Mouse (Mus musculus) monocyte, adult 5-6 weeks (primary cell): ENCODE measurements around the gene Zfp715. TPM values are rescaled to one million over a fixed set of nuclear protein-coding genes. Genes with fewer than 3 reads are reported as not detected.
"Not testable (repeated sequence)": the region's sequence is repeated elsewhere in the genome, so short reads cannot be mapped to it uniquely, and the experiment has no call there.

ENCODE experiments used
- ATAC-seq: fragments of 153-309, 156-312 bp; replicated peaks from 2 replicates; pipeline ENCODE4 v1.8.0; 2017; ENCODE audit warnings: mild to moderate bottlenecking; ENCODE audit not compliant: low TSS enrichment, insufficient number of reproducible peaks, severe bottlenecking, poor library complexity, low FRiP score
- total RNA-seq: library from RNA; stranded (forward); fragments of 200-1000, 200-491, 200-594 nt; gene quantifications from 3 replicates; pipeline ENCODE4 v1.2.3, GENCODE M21; 2017

Zfp715 gene
- total RNA-seq, 1 experiment from 2014 or later = 30.9 TPM

DNA sequence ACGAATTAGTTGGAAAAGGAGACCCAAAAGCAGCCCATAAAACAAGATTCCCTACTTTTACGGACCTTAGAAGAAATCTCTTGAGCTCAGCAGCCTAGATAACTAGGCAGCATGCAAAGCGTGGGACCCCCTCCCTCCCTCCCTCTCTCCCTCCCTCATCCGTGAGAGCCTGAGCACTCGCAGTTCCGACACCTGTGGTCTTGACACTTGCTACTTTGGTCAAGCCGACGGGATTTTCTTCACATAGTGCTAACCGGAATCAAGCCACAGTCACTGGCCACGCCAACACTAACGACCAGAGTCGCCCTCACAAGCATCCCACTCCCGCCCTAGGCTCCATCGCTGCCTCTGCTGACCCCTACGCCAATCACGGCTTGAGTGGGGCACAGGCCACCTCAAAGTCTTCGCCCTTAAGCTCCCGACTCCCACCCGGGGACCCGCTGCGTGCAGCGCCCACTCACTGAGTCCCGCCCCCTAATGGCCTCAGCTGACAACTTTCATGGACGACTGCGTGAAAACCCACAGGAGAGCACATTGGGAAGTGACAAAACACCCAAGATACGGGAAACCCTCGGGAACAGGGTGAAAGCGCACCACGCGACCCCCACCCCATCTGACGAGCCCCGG is 595 bp downstream of the Zfp715 start:
- 0 out of 2 replicates have a peak, but pooled peaks have one; percentile 10 for ATAC-seq

DNA sequence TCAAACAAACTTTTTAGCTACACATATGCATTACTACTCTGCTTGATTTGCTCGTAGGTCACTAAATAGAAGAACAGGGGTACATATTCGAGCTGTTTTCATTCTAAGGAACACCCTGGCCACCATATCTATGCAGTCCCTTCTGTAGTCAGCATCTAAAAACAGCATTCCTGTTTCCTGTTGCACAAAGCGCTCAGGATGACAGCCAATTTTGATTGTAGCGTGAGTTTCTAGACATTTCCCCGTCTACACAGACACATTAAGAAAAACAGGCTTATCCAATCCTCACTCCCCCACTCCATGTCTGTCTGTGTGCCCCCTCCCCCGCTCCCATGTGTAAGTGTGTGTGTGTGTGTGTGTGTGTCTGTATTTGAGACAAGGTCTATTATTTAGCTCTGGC is 1.5 kb downstream of the Zfp715 start:
- ATAC-seq = no peak

DNA sequence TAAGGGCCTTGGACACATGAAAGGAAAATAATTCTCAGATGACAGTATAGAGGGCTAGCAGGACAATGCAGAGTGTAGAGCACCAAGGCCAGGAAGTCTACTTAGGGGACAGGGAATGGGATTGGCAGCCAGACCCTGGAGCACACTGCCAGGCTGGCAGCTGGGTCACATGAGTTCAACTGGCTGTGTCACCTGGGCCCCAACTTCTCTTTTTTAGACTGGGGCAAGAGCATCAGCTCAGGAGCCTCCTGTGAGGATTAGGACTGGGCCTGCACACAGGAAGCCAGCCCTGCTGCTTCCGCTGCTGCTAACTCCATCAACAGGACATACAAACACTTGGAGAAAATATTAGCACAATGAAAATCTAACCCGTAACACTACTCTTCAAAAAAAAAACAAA is 4.0 kb downstream of the Zfp715 start:
- no peak for ATAC-seq

DNA sequence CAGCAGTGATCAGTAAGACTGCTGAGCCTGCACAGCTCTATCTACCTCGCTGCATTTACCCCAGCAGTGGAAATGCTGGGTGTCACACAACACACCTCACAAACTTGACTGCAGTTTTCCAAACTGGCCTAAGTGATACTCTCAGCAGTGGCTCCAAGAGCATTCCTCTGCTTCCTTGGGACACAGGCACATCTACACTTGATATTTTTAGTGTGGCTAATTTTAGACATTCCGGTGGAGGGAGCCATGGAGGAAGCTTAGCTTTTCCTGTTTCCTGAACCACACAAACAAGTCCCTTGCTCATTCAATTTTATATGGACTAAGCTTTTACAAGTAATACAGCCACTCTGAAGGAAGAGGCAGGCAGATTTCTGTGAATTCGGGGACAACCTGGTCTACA is 7.9 kb downstream of the Zfp715 start:
- ATAC-seq = no peak

DNA sequence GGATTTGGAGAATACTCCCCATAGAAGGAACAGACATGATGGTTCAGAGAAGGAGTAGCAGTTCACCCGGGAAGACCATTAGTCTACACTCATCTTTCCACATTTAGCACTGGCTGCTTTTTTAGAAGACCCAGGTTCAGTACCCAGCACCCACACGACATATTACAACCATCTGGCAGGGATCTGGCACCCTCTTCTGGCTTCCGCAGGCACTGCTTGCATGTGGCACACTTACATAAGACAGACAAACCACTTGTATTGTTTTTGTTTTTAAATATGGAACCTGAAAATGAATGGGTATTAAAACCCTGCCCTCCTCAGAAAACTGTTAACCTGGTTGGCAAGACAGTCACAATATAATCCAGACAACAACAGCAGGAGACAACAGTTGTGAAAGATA is 21.6 kb downstream of the Zfp715 start:
- ATAC-seq = no peak

DNA sequence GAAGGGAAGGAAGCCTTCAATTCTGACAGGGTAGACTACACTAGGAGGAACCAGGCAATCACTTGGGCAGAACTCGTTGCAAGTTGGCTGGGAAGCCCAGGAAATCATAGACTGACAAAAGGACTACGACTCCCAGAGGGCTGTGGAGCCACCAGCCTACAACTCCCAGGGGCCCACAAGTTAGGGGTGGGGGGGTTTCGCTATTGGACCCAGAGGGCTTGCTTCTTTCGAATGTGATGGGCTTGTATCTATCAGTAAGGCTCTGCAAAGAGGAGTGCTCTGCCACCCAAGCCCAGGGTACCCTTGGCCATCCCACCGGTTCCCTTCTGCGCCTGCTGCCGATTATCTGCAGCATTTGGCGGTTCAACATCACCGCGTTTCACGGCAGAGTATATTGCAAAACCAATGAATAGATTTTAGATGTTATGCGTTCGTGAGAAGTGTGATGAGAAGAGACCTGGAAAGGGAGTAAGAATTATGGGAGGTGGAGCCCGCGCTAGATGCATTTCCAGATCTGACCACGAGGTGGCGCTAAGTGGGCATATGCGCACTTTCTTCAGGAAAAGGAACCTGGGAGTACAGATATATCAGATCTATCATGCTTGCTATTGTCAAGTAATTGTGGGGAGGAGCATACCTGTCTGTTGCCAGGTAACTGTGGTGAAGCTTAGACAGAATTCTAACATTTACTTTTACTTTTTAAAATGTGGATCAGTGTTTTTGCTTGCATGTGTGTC is 30.1 kb downstream of the Zfp715 start:
- ATAC-seq = peak; percentile 58; the same call in 1 of the 2 replicates

DNA sequence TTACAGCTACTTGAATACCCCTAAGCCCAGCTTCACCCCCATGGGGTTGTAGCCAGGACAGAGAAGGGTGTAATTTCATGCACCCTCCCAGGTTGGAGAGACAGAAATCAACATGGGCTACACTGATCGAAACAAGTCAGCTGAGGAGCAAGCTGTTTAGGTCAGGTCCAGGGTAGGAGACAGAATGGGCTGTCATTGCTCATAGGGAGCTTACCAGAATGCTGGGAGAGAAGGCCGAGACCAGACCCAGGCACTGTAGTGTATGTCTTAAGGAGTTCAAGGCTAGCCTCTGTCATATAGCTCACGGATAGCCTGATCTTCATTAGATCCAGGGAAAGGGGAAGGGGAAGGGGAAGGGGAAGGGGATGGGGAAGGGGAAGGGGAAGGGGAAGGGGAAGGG is 30.6 kb downstream of the Zfp715 start:
- no peak for ATAC-seq

DNA sequence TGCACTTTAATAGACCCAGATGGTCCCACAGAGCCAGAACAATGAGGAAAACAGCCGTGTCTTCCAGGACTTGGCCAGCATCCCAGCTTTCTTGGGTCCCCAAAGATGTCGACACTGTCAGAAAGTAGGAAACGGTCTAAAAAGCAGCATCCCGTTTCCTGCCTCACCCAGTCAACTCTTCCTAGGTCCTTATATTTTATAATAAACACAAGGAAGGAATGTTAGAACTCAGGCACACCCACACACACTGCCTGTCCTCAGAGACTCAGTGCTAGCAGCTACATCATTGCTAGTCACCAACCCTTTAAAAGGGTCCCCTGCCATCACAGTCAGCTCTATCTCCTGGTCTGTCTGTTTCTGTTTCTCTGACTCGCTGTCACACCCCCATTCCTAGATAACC is 35.7 kb downstream of the Zfp715 start:
- no peak for ATAC-seq

DNA sequence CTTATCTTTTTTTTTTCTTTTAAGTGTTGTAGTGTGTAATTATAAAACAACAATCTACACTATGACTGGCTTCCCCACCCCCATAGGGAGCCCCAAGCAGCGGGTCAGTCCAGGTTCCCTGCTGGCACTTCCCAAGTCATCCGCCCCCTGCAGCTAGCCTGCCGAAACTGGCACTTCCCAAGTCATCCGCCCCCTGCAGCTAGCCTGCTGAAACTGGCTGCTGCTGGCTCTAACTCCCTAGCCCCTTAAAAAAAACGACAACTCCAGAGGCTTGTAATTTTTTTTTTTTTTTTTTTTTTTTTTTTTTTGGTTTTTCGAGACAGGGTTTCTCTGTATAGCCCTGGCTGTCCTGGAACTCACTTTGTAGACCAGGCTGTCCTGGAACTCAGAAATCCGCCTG is 36.9 kb downstream of the Zfp715 start:
- ATAC-seq = not testable (repeated sequence)

DNA sequence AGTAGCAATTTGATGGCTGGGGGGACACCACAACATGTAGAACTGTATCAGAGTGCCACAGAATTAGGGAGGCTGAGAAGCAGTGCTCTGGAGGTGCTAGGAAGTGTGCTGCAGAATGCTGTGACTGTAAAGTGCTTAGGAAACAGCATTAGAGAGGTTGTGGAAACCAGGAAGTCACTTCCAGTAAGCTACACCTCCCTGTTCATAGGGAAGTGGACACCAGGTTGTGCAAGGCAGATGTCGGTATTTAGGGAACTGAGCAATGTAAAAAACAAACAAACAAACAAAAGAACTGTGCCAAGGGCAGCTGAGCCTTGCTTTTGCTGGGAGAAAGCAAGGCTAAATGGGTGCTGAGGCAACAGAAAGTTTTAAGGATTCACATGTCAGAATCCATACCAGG is 39.6 kb downstream of the Zfp715 start:
- ATAC-seq = peak; percentile 68

DNA sequence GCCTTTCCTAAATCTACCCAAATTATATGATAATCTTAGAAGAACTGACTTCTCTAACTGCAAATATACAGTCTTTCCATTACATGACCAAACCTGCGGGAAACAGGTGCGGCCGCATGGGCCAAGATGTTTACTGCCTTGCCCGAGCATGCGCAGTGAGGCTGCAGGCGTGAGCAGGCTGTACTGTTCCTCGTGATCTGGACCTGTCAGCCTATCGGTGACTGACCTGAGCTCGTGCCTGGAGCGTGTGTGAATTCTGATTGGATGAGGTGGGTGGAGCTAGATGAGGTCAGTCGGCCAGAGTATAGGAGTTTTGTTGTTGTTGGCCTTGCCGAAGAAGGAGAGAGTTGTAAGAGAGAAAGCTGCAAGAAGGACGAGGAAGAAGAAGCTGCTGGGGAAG is 45.7 kb downstream of the Zfp715 start:
- not testable (repeated sequence) for ATAC-seq

DNA sequence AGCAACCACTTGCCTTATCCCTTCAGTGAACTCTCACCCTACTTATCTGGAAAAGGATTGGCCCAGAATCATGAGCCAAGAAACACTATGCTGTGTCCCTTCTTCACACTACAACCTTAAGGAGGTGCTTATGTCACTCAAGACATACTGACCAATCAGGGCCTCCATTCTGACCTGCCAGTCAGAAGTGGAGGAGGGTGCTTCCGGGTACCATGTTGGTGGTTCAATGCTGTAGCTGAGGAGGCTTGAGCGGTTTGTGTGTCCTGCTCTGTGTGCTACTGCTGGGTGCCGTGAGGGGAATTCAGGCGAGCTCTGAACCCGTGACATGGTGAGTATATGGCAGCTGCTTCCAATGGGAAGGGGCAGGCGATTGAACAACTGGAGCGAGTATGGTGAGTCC is 59.6 kb downstream of the Zfp715 start:
- ATAC-seq = no peak

DNA sequence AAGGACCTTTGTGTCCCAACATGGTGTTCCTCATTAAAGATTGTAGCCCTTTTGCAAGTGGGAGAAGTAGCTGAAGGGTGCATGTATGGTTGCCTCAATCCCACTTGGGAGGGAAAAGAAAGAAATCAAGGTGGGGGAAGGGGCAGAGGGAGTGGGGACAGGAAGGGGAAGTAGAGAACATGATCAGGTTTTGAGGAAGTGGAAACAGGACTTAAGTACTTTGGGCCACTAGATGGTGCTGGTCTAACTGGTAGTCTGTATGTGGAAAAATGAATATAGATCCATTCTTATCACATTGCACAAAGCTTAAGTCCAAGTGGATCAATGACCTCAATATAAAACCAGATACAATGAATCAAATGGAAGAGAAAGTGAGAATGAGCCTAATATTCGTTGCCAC is 62.4 kb downstream of the Zfp715 start:
- not testable (repeated sequence) for ATAC-seq

Other genes starting within 250 kb of the Zfp715 start
- gene Zfp936, start 199.1 kb downstream of the Zfp715 start, total RNA-seq = not detected in 3 replicates
- gene Siglecf, start 38.0 kb upstream of the Zfp715 start, total RNA-seq = 0.78 to 26.1 TPM (median 21.4 TPM) in 3 replicates
- gene Siglecg, start 94.9 kb upstream of the Zfp715 start, total RNA-seq = 14.3 to 27.1 TPM (median 21.6 TPM) in 3 replicates
- 0.49 TPM in 1 of 3 replicates, not detected in the others for gene Lim2, start 114.4 kb upstream of the Zfp715 start, total RNA-seq
- 289 to 1,005 TPM (median 345 TPM) in 3 replicates for gene Nkg7, start 123.8 kb upstream of the Zfp715 start, total RNA-seq
- 3.2 TPM in 1 of 3 replicates, not detected in the others for gene Cldnd2, start 127.5 kb upstream of the Zfp715 start, total RNA-seq
- gene Etfb, start 130.8 kb upstream of the Zfp715 start, total RNA-seq = 178 to 222 TPM (median 221 TPM) in 3 replicates
- gene Gm45233, start 130.8 kb upstream of the Zfp715 start, total RNA-seq = not detected in 3 replicates
- 1.2 to 6.7 TPM (median 2.9 TPM) in 3 replicates for gene Vsig10l, start 149.9 kb upstream of the Zfp715 start, total RNA-seq
- gene Iglon5, start 176.8 kb upstream of the Zfp715 start, total RNA-seq = not detected in 3 replicates
- gene 4931406B18Rik, start 192.6 kb upstream of the Zfp715 start, total RNA-seq = not detected in 3 replicates
- 2.6 to 12.3 TPM (median 6.2 TPM) in 3 replicates for gene Cd33, start 231.1 kb upstream of the Zfp715 start, total RNA-seq
- gene Zfp658, start 249.0 kb upstream of the Zfp715 start, total RNA-seq = 2.2 to 8.1 TPM (median 3.0 TPM) in 3 replicates